Mouse (Mus musculus): ENCODE results near the gene Ssxb2.
"Not testable (repeated sequence)": the region's sequence is repeated elsewhere in the genome, so short reads cannot be mapped to it uniquely, and the experiment has no call there.

Ssxb2 gene

GRCm38 (mm10) chrX:8461626-8462025, at the start of gene Ssxb2:
TSS of gene Ssxb2 (minus strand) at chrX:8461726.
- DNase-seq (ENCODE audit: low read depth, low spot score), result not testable (repeated sequence)

GRCm38 (mm10) chrX:8413005-8413404, 48.5 kb downstream of the Ssxb2 start, which contains the start of gene Ssxb1:
TSS of gene Ssxb1 (plus strand) at chrX:8413305.
- not testable (repeated sequence) for DNase-seq (ENCODE audit: low read depth, low spot score)
